Mouse (Mus musculus) erythroblast, adult 5-6 weeks (primary cell): ENCODE results near the gene Ovol1. TPM values are rescaled to one million over a fixed set of nuclear protein-coding genes. Genes with fewer than 3 reads are reported as not detected.

Experiments used
- ATAC-seq: replicated peaks from 2 replicates; pipeline ENCODE4 v1.8.0; 2016; ENCODE audit warnings: moderate number of reproducible peaks, mild to moderate bottlenecking, moderate TSS enrichment, inconsistent platforms; ENCODE audit not compliant: poor library complexity, low FRiP score, severe bottlenecking
- total RNA-seq, 2 experiments: library from RNA; stranded (forward) in 1 of 2; stranded (reverse) in 1 of 2; fragments of 150-400 nt in 1 of 2; fragments of 200-764, 138-1000 nt in 1 of 2; gene quantifications; 2 replicates each; pipeline versions ENCODE4 v1.2.3 to v1.2.4; 2015 to 2017; ENCODE audit warnings: low replicate concordance in 2 of 2

The Ovol1 gene
- total RNA-seq, 2 experiments from 2014 or later = not detected

- no peak for ATAC-seq
Observed at GRCm38 (mm10) chr19:5570353-5571246, 10.2 kb upstream of the Ovol1 start.

- no peak for ATAC-seq
Observed at GRCm38 (mm10) chr19:5569521-5569920, 9.1 kb upstream of the Ovol1 start.

- peak; percentile 65 for ATAC-seq
Observed at GRCm38 (mm10) chr19:5568470-5569140, 8.2 kb upstream of the Ovol1 start.

GRCm38 (mm10) chr19:5567534-5568469 is 7.4 kb upstream of the Ovol1 start, which contains the start of gene Ap5b1:
Gene Ap5b1, plus strand, starts transcription at chr19:5568025.
- peak; percentile 68 for ATAC-seq

GRCm38 (mm10) chr19:5567180-5567533 is 6.7 kb upstream of the Ovol1 start:
- no peak for ATAC-seq

GRCm38 (mm10) chr19:5566316-5566715 is 5.9 kb upstream of the Ovol1 start:
- ATAC-seq = no peak

- ATAC-seq = no peak
Observed at GRCm38 (mm10) chr19:5562776-5563175, 2.3 kb upstream of the Ovol1 start.

- ATAC-seq = no peak
Observed at GRCm38 (mm10) chr19:5561886-5562285, 1.4 kb upstream of the Ovol1 start.

GRCm38 (mm10) chr19:5561252-5561790 is 875 bp upstream of the Ovol1 start:
- ATAC-seq = no peak

GRCm38 (mm10) chr19:5559631-5560456 is 602 bp downstream of the Ovol1 start:
- no peak for ATAC-seq

- no peak for ATAC-seq
Observed at GRCm38 (mm10) chr19:5559229-5559628, 1.2 kb downstream of the Ovol1 start.

GRCm38 (mm10) chr19:5558770-5559169 is 1.7 kb downstream of the Ovol1 start:
- no peak for ATAC-seq

- no peak for ATAC-seq
Observed at GRCm38 (mm10) chr19:5558169-5558568, 2.3 kb downstream of the Ovol1 start.

GRCm38 (mm10) chr19:5554212-5554611 is 6.2 kb downstream of the Ovol1 start:
- ATAC-seq = no peak

GRCm38 (mm10) chr19:5553802-5554201 is 6.6 kb downstream of the Ovol1 start:
- ATAC-seq = no peak

- no peak for ATAC-seq
Observed at GRCm38 (mm10) chr19:5547471-5548056, 12.9 kb downstream of the Ovol1 start.

- ATAC-seq = no peak
Observed at GRCm38 (mm10) chr19:5544031-5544430, 16.4 kb downstream of the Ovol1 start.

GRCm38 (mm10) chr19:5543362-5543761 is 17.1 kb downstream of the Ovol1 start:
- ATAC-seq = no peak

- no peak for ATAC-seq
Observed at GRCm38 (mm10) chr19:5538786-5539185, 21.7 kb downstream of the Ovol1 start.
